Mouse (Mus musculus): ENCODE results near the gene Lrrc1. TPM values are rescaled to one million over a fixed set of nuclear protein-coding genes. Genes with fewer than 3 reads are reported as not detected.

Lrrc1 gene
- polyA plus RNA-seq, 1 experiment from 2014 or later = 12.5 TPM

- no peaks in the 10 kb centered on the region for H3K36me3 ChIP-seq (ENCODE audit: poor library complexity, severe bottlenecking)
- ATAC-seq = no peak
- no peaks in the 10 kb centered on the region for H3K9me3 ChIP-seq (replicated peaks)
- H3K27me3 ChIP-seq = no peaks in the 10 kb centered on the region
- H3K27ac ChIP-seq = no peak overlapping the region
- H3K9ac ChIP-seq = no peak overlapping the region
- H3K4me1 ChIP-seq = peaks cover 39% of the 10 kb centered on the region
- WGBS = 89% methylated on average over 7 of the region's 7 CpGs
- H3K4me2 ChIP-seq = no peak overlapping the region
- H3K4me3 ChIP-seq = no peak overlapping the region
Measured at GRCm38 (mm10) chr9:77516782-77517364, 27.8 kb downstream of the Lrrc1 start.

DNA sequence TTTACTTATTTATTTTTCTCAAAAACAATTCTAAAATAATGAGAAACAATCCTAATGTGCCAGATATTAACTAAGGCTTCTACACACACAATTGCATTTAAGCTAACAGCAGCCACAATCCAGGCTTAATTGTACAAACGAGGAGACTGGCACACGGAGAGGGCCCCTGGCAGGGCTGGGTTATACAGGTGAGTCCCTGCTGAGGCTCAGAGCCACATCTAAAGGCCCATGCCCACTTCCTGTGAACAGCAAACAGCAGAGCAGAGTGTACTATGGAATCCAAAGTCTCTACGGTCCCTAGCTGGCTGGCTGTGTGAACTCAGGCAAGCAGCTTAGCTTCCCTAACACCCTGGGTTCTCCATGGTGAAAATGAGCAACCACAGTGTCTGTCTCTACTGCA, 30.8 kb downstream of the Lrrc1 start:
- Histone ChIP-seq H3K9ac (no peak overlapping the region), H3K4me3 (no peak overlapping the region), H3K4me1 (peaks cover 51% of the 10 kb centered on the region), H3K36me3 (ENCODE audit: poor library complexity, severe bottlenecking) (no peaks in the 10 kb centered on the region), H3K27ac (no peak overlapping the region), H3K9me3 (replicated peaks) (no peaks in the 10 kb centered on the region), H3K4me2 (no peak overlapping the region), H3K27me3 (0 out of 2 replicates have a peak, but pooled peaks cover 3% of the 10 kb centered on the region)
- no peak for ATAC-seq
- 32% methylated on average over 3 of the region's 3 CpGs for WGBS

GRCm38 (mm10) chr9:77512220-77512619, 32.5 kb downstream of the Lrrc1 start:
- Histone ChIP-seq H3K4me3 (no peak overlapping the region), H3K27me3 (0 out of 2 replicates have a peak, but pooled peaks cover 3% of the 10 kb centered on the region), H3K36me3 (ENCODE audit: poor library complexity, severe bottlenecking) (no peaks in the 10 kb centered on the region), H3K9me3 (replicated peaks) (no peaks in the 10 kb centered on the region), H3K4me1 (peaks cover 56% of the 10 kb centered on the region), H3K27ac (no peak overlapping the region), H3K9ac (no peak overlapping the region), H3K4me2 (no peak overlapping the region)
- ATAC-seq = peak; percentile 61
- WGBS = 17% methylated on average over 6 of the region's 6 CpGs

DNA sequence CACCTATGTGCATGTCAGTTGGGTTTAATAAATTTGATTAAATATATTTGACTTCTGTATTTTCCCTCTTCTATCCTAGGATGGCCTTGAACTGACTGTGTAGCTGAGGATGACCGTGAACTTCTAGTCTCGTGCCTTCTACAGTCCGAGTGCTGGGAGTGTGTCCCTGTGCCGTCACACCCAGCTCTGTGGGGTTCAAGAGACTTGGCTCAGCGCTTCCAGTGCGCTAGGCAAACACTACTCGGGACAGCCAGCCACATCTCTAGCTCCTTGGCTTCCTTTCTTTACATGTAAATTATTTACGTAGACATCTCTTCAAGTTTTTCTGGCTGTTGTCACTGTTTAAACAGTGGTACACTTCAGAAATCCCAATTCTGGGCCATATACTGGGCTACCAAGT, 34.1 kb downstream of the Lrrc1 start:
- Histone ChIP-seq H3K4me1 (peaks cover 50% of the 10 kb centered on the region), H3K4me3 (no peak overlapping the region), H3K4me2 (no peak overlapping the region), H3K9me3 (replicated peaks) (no peaks in the 10 kb centered on the region), H3K27ac (no peak overlapping the region), H3K9ac (no peak overlapping the region), H3K36me3 (ENCODE audit: poor library complexity, severe bottlenecking) (no peaks in the 10 kb centered on the region), H3K27me3 (0 out of 2 replicates have a peak, but pooled peaks cover 3% of the 10 kb centered on the region)
- 79% methylated on average over 8 of the region's 8 CpGs for WGBS
- ATAC-seq = no peak

GRCm38 (mm10) chr9:77507743-77508394, 36.8 kb downstream of the Lrrc1 start:
- peaks cover 41% of the 10 kb centered on the region for H3K4me1 ChIP-seq
- H3K36me3 ChIP-seq (ENCODE audit: poor library complexity, severe bottlenecking) = no peaks in the 10 kb centered on the region
- H3K27me3 ChIP-seq = 0 out of 2 replicates have a peak, but pooled peaks cover 3% of the 10 kb centered on the region
- no peak overlapping the region for H3K9ac ChIP-seq
- no peak overlapping the region for H3K4me2 ChIP-seq
- H3K4me3 ChIP-seq = no peak overlapping the region
- H3K9me3 ChIP-seq (replicated peaks) = no peaks in the 10 kb centered on the region
- WGBS = 90% methylated on average over 3 of the region's 3 CpGs
- no peak overlapping the region for H3K27ac ChIP-seq
- no peak for ATAC-seq

DNA sequence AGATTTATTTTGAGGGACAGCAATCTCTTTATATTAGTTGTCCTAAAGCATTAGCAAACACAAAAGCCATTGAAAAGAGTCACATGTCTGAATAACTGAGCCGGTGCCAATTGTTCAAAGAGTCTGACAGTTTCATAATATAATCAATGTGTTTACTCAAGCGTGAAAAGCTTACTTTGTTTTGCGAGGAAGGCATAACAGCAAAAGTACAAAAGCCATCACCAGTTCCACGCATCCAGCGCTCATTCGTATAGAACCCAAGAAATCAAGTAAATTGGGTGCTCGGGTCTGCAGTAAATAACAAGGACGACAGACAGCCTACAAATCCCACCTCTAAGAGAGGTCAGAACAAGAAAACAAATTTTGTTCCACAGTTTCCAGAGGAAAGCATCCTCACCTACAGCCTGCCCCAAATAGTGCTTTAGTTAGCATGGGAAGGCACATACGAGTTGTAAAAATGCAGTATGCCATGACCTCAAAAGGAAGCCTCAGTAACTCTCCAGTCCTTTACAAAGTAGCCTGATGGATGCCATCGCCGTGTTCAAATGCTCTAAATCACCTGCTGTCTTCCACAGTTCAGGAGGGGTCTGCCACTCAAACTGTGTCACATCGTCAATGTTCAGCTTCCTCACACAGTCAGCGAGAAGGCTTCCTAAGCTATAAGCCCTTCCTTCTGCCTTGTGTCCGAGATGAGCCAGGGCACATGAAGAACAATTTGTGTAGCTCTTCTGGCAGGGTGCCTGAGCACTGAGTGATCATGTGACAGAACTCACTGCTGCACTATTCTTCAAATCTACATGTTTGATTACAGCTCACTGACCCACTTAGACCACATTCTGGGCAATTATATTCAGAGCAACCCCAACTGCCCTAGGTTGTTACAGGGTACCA, 41.9 kb downstream of the Lrrc1 start:
- no peak overlapping the region for H3K9ac ChIP-seq
- no peaks in the 10 kb centered on the region for H3K36me3 ChIP-seq (ENCODE audit: poor library complexity, severe bottlenecking)
- peak overlapping the region; percentile 84 for H3K27ac ChIP-seq
- H3K4me2 ChIP-seq = peak overlapping the region; percentile 48
- peaks cover 53% of the 10 kb centered on the region for H3K4me1 ChIP-seq
- H3K4me3 ChIP-seq = peak overlapping the region; percentile 0; the same call in 1 of the 2 replicates
- ATAC-seq = peak; percentile 84
- H3K27me3 ChIP-seq = no peaks in the 10 kb centered on the region
- H3K9me3 ChIP-seq (replicated peaks) = no peaks in the 10 kb centered on the region
- 6% methylated on average over 14 of the region's 14 CpGs for WGBS

- ATAC-seq = peak; percentile 75
- Histone ChIP-seq H3K4me1 (peaks cover 60% of the 10 kb centered on the region), H3K27ac (no peak overlapping the region), H3K36me3 (ENCODE audit: poor library complexity, severe bottlenecking) (no peaks in the 10 kb centered on the region), H3K27me3 (no peaks in the 10 kb centered on the region), H3K4me3 (no peak overlapping the region), H3K9ac (no peak overlapping the region), H3K9me3 (replicated peaks) (no peaks in the 10 kb centered on the region), H3K4me2 (peak overlapping the region; percentile 48; the same call in 1 of the 2 replicates)
- WGBS = 8% methylated on average over 6 of the region's 6 CpGs
Measured at GRCm38 (mm10) chr9:77502171-77502547, 42.5 kb downstream of the Lrrc1 start.

DNA sequence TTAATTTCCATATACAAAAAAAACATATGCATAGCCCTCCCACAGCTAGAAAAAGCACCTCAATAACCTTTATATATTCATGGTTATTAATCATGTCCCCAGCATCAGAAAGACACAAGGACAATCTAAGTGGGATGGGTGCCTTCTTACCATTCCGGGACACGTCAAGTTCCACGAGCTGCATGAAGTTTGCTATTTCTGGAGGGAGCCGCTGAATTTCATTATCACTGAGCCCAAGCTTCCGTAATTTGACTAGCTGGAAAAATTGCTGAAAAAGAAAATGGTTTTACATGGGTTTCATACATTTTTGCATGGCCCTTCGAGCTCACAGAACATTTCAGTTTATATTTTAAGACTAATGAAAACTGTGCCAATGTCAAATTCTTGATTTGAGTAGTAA, 45.6 kb downstream of the Lrrc1 start:
- no peak overlapping the region for H3K27ac ChIP-seq
- no peak for ATAC-seq
- H3K9ac ChIP-seq = no peak overlapping the region
- WGBS = 81% methylated on average over 6 of the region's 6 CpGs
- H3K4me1 ChIP-seq = peaks cover 80% of the 10 kb centered on the region
- H3K9me3 ChIP-seq (replicated peaks) = no peaks in the 10 kb centered on the region
- no peak overlapping the region for H3K4me3 ChIP-seq
- no peaks in the 10 kb centered on the region for H3K27me3 ChIP-seq
- H3K36me3 ChIP-seq (ENCODE audit: poor library complexity, severe bottlenecking) = no peaks in the 10 kb centered on the region
- no peak overlapping the region for H3K4me2 ChIP-seq

DNA sequence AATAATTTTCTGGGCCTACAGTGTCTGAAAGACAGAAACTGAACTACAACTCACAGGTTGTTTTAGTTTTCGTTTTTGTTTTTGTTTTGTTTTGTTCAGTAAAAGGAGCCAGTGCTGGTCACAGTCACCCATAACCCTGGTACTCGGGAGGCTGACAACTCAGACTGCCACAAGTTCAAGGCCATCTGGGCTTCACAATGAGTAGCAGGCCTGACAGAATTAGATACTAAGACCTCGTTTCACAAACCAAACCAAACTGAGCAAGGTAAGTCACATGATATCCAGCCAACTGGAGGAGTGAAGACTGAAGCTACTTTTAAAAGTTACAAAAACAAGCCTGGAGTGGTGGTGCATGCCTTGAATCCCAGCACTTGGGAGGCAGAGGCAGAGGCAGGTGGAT, 46.3 kb downstream of the Lrrc1 start:
- no peak overlapping the region for H3K4me2 ChIP-seq
- no peak overlapping the region for H3K9ac ChIP-seq
- no peaks in the 10 kb centered on the region for H3K27me3 ChIP-seq
- 54% methylated on average over 3 of the region's 3 CpGs for WGBS
- H3K9me3 ChIP-seq (replicated peaks) = no peaks in the 10 kb centered on the region
- no peak for ATAC-seq
- no peak overlapping the region for H3K4me3 ChIP-seq
- no peaks in the 10 kb centered on the region for H3K36me3 ChIP-seq (ENCODE audit: poor library complexity, severe bottlenecking)
- no peak overlapping the region for H3K27ac ChIP-seq
- peaks cover 73% of the 10 kb centered on the region for H3K4me1 ChIP-seq

- no peak for ATAC-seq
- H3K4me2 ChIP-seq = peak overlapping the region; percentile 37
- H3K9me3 ChIP-seq (replicated peaks) = no peaks in the 10 kb centered on the region
- peak overlapping the region; percentile 30; the same call in 1 of the 2 replicates for H3K9ac ChIP-seq
- no peaks in the 10 kb centered on the region for H3K27me3 ChIP-seq
- H3K27ac ChIP-seq = peak overlapping the region; percentile 89
- 23% methylated on average over 6 of the region's 6 CpGs for WGBS
- peaks cover 62% of the 10 kb centered on the region for H3K4me1 ChIP-seq
- no peak overlapping the region for H3K4me3 ChIP-seq
- no peaks in the 10 kb centered on the region for H3K36me3 ChIP-seq (ENCODE audit: poor library complexity, severe bottlenecking)
Measured at GRCm38 (mm10) chr9:77497173-77497572, 47.5 kb downstream of the Lrrc1 start.

- Histone ChIP-seq H3K27ac (peak overlapping the region; percentile 89), H3K4me1 (peaks cover 56% of the 10 kb centered on the region), H3K4me2 (peak overlapping the region; percentile 37), H3K9ac (peak overlapping the region; percentile 30; the same call in 1 of the 2 replicates), H3K36me3 (ENCODE audit: poor library complexity, severe bottlenecking) (no peaks in the 10 kb centered on the region), H3K4me3 (no peak overlapping the region), H3K9me3 (replicated peaks) (no peaks in the 10 kb centered on the region), H3K27me3 (no peaks in the 10 kb centered on the region)
- peak; percentile 94 for ATAC-seq
- WGBS = 7% methylated on average over 12 of the region's 12 CpGs
Measured at GRCm38 (mm10) chr9:77496540-77497062, 48.1 kb downstream of the Lrrc1 start.

- no peak overlapping the region for H3K9ac ChIP-seq
- H3K9me3 ChIP-seq (replicated peaks) = no peaks in the 10 kb centered on the region
- ATAC-seq = no peak
- no peak overlapping the region for H3K27ac ChIP-seq
- H3K4me3 ChIP-seq = no peak overlapping the region
- no peaks in the 10 kb centered on the region for H3K27me3 ChIP-seq
- H3K4me2 ChIP-seq = no peak overlapping the region
- 91% methylated on average over 7 of the region's 7 CpGs for WGBS
- H3K4me1 ChIP-seq = peaks cover 39% of the 10 kb centered on the region
- H3K36me3 ChIP-seq (ENCODE audit: poor library complexity, severe bottlenecking) = no peaks in the 10 kb centered on the region
Measured at GRCm38 (mm10) chr9:77494307-77494706, 50.4 kb downstream of the Lrrc1 start.
